Mouse (Mus musculus): ENCODE data around the gene Col9a2.

DNA sequence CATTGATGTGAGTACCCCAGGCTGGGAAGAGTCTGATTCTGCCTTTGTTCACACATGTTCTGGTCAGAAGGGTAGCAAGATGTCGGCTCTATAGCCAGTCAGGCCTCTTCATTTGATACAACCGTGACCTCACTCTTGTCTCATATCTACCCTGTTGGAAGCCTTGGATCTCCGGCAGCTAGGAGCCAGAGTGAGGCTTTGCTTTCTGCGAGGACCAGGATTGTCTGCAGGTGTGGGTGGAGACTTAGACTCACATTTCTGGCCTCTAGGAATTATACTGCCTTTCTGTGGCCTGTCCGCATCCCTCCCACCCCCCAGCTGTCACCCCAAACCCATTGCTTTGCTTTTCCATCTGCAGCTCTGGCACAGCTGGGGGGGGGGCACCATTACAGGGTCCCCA lies 3.3 kb downstream of the Col9a2 start:
- TF ChIP-seq GATA1 (IDR thresholded peaks at IDR 0.05; ENCODE audit: borderline replicate concordance, low read length) = no peak
- TF ChIP-seq FLI1 (IDR thresholded peaks at IDR 0.05; ENCODE audit: low read length) = no peak

Measured in megakaryocyte, embryonic 14.5 days (primary cell).